Mouse (Mus musculus): ENCODE measurements around the gene Smtn. TPM values are rescaled to one million over a fixed set of nuclear protein-coding genes. Genes with fewer than 3 reads are reported as not detected.

Gene Smtn
- total RNA-seq, 2 experiments from 2014 or later = 10.8 to 13.1 TPM

- DNase-seq (ENCODE audit: low spot score in 2 of 2) = peak; percentile 58 to 81
- intact Hi-C loops (cut with DNase I) = no loop called here
These were observed 8.8 kb downstream of the Smtn start for GRCm38 (mm10) chr11:3531634-3532033.

- no peak for DNase-seq (ENCODE audit: low spot score in 2 of 2)
- intact Hi-C loops (cut with DNase I) = no loop called here
These were observed 9.7 kb downstream of the Smtn start for GRCm38 (mm10) chr11:3530731-3531130.

GRCm38 (mm10) chr11:3529476-3530252 is 10.7 kb downstream of the Smtn start:
- no peak for DNase-seq (ENCODE audit: low spot score in 2 of 2)
- intact Hi-C loops (cut with DNase I) = no loop called here

- intact Hi-C loops (cut with DNase I) = no loop called here
- no peak for DNase-seq (ENCODE audit: low spot score in 2 of 2)
These were observed 12.2 kb downstream of the Smtn start for GRCm38 (mm10) chr11:3528208-3528607.

- no peak for DNase-seq (ENCODE audit: low spot score in 2 of 2)
- intact Hi-C loops (cut with DNase I) = no loop called here
These were observed 12.6 kb downstream of the Smtn start for GRCm38 (mm10) chr11:3527766-3528165.

- no peak for DNase-seq (ENCODE audit: low spot score in 2 of 2)
- intact Hi-C loops (cut with DNase I) = no loop called here
These were observed 13.3 kb downstream of the Smtn start for GRCm38 (mm10) chr11:3526979-3527738.

- intact Hi-C loops (cut with DNase I) = no loop called here
- no peak for DNase-seq (ENCODE audit: low spot score in 2 of 2)
These were observed 14.2 kb downstream of the Smtn start for GRCm38 (mm10) chr11:3526207-3526606.

GRCm38 (mm10) chr11:3525560-3525959 is 14.9 kb downstream of the Smtn start:
- no peak for DNase-seq (ENCODE audit: low spot score in 2 of 2)
- intact Hi-C loops (cut with DNase I) = no loop called here

GRCm38 (mm10) chr11:3523840-3524582 is 16.4 kb downstream of the Smtn start:
- DNase-seq (ENCODE audit: low spot score in 2 of 2) = no peak
- intact Hi-C loops (cut with DNase I) = no loop called here

- no peak for DNase-seq (ENCODE audit: low spot score in 2 of 2)
- intact Hi-C loops (cut with DNase I) = no loop called here
These were observed 18.0 kb downstream of the Smtn start for GRCm38 (mm10) chr11:3522285-3523000.

GRCm38 (mm10) chr11:3521339-3522224 is 18.8 kb downstream of the Smtn start:
- intact Hi-C loops (cut with DNase I) = no loop called here
- DNase-seq (ENCODE audit: low spot score in 2 of 2) = no peak

GRCm38 (mm10) chr11:3520919-3521318 is 19.5 kb downstream of the Smtn start:
- DNase-seq (ENCODE audit: low spot score in 2 of 2) = no peak

GRCm38 (mm10) chr11:3519756-3520398 is 20.5 kb downstream of the Smtn start:
- intact Hi-C loops (cut with DNase I) = loop anchor here (5.0 kb wide), 1 partner anchor 133 kb away; no protein-coding TSS in a partner anchor
- DNase-seq (ENCODE audit: low spot score in 2 of 2) = no peak

More at GRCm38 (mm10) chr11:3520919-3521318, 19.5 kb downstream of the Smtn start:
- intact Hi-C loops (cut with DNase I) = no loop called here

GRCm38 (mm10) chr11:3519051-3519726 is 21.2 kb downstream of the Smtn start:
- intact Hi-C loops (cut with DNase I) = loop anchor here (5.0 kb wide), 1 partner anchor 132 kb away; no protein-coding TSS in a partner anchor
- no peak for DNase-seq (ENCODE audit: low spot score in 2 of 2)

- DNase-seq (ENCODE audit: low spot score in 2 of 2) = no peak
These were observed 22.3 kb downstream of the Smtn start for GRCm38 (mm10) chr11:3517846-3518732.

More at GRCm38 (mm10) chr11:3517846-3518732, 22.3 kb downstream of the Smtn start:
- intact Hi-C loops (cut with DNase I) = loop anchor here (5.0 kb wide), 1 partner anchor 131 kb away; no protein-coding TSS in a partner anchor
